Mouse (Mus musculus) hindbrain, embryonic 13.5 days (tissue): ENCODE measurements at regions not wholly inside any gene's neighbourhood (a gene's known extent, or its start where the extent isn't known, plus 50 kb on each side); places are given as distances from the start of the nearest gene placed in this dataset.

ENCODE experiments used
- ATAC-seq: fragments of 200-750 bp; cut with Nextera tagmentation; 2 replicates; pipeline ENCODE4 v1.8.0; 2017; ENCODE audit warnings: moderate TSS enrichment; ENCODE audit not compliant: low FRiP score
- H3K27ac ChIP-seq: fragments of 300-500 bp; sonication (generic); 2 replicates; pipeline ENCODE4 v1.5.1; 2015; ENCODE audit warnings: inconsistent platforms, mild to moderate bottlenecking, moderate library complexity
- H3K27me3 ChIP-seq: fragments of 300-500 bp; sonication (generic); 2 replicates; pipeline ENCODE4 v1.6.1; 2015; ENCODE audit warnings: mild to moderate bottlenecking, inconsistent platforms
- H3K36me3 ChIP-seq: fragments of 300-500 bp; sonication (generic); 2 replicates; pipeline ENCODE4 v1.6.1; 2015; ENCODE audit warnings: mild to moderate bottlenecking, inconsistent platforms
- H3K4me1 ChIP-seq: fragments of 300-500 bp; sonication (generic); replicated peaks from 2 replicates; pipeline ENCODE4 v1.6.1; 2015; ENCODE audit warnings: inconsistent platforms
- H3K4me2 ChIP-seq: fragments of 300-500 bp; sonication (generic); 2 replicates; pipeline ENCODE4 v1.6.1; 2015; ENCODE audit warnings: inconsistent platforms, mild to moderate bottlenecking, moderate library complexity
- H3K4me3 ChIP-seq: fragments of 300-500 bp; sonication (generic); 2 replicates; pipeline ENCODE4 v1.5.1; 2015; ENCODE audit warnings: mild to moderate bottlenecking, inconsistent platforms
- H3K9ac ChIP-seq: fragments of 300-500 bp; sonication (generic); 2 replicates; pipeline ENCODE4 v1.6.1; 2015; ENCODE audit warnings: mild to moderate bottlenecking, inconsistent platforms
- H3K9me3 ChIP-seq: fragments of 300-500 bp; sonication (generic); 2 replicates; pipeline ENCODE4 v1.6.1; 2016; ENCODE audit warnings: inconsistent platforms
- WGBS: fragments of 180-500 bp; shearing (Covaris S2); methylation state at CpG from one replicate; pipeline ENCODE4 v1.1.7; 2015; 5-methylcytosine and 5-hydroxymethylcytosine counted together

GRCm38 (mm10) chr9:61000232-61000631, 205.9 kb downstream of the Uaca start:
- no peak overlapping the region for H3K4me3 ChIP-seq
- H3K36me3 ChIP-seq = no peaks in the 10 kb centered on the region
- 82% methylated on average over 11 of the region's 11 CpGs for whole genome bisulfite sequencing
- H3K9me3 ChIP-seq = no peaks in the 10 kb centered on the region
- peaks cover 14% of the 10 kb centered on the region for H3K4me1 ChIP-seq
- H3K4me2 ChIP-seq = no peak overlapping the region
- no peak overlapping the region for H3K27ac ChIP-seq
- no peak for ATAC-seq
- H3K27me3 ChIP-seq = peaks cover 12% of the 10 kb centered on the region; the same call in 1 of the 2 replicates
- no peak overlapping the region for H3K9ac ChIP-seq

GRCm38 (mm10) chr9:61002572-61002971, 208.2 kb downstream of the Uaca start:
- peaks cover 14% of the 10 kb centered on the region for H3K4me1 ChIP-seq
- H3K9me3 ChIP-seq = no peaks in the 10 kb centered on the region

GRCm38 (mm10) chr9:61008446-61008845, 214.1 kb downstream of the Uaca start:
- no peaks in the 10 kb centered on the region; the same call in 1 of the 2 replicates for H3K27me3 ChIP-seq
- no peaks in the 10 kb centered on the region for H3K36me3 ChIP-seq
- no peak overlapping the region for H3K27ac ChIP-seq
- H3K9me3 ChIP-seq = peaks cover 8% of the 10 kb centered on the region; the same call in 1 of the 2 replicates
- no peak overlapping the region for H3K4me3 ChIP-seq
- H3K4me1 ChIP-seq = 0 out of 2 replicates have a peak, but pooled peaks cover 3% of the 10 kb centered on the region
- no peak overlapping the region for H3K9ac ChIP-seq
- no peak overlapping the region for H3K4me2 ChIP-seq
- 74% methylated on average over 1 of the region's 1 CpGs for WGBS
- no peak for ATAC-seq

More at GRCm38 (mm10) chr9:61002572-61002971, 208.2 kb downstream of the Uaca start:
- no peak for ATAC-seq
- no peaks in the 10 kb centered on the region for H3K36me3 ChIP-seq
- H3K4me3 ChIP-seq = no peak overlapping the region
- H3K27me3 ChIP-seq = peaks cover 4% of the 10 kb centered on the region; the same call in 1 of the 2 replicates
- H3K4me2 ChIP-seq = no peak overlapping the region
- WGBS = 82% methylated on average over 5 of the region's 5 CpGs
- no peak overlapping the region for H3K27ac ChIP-seq
- no peak overlapping the region for H3K9ac ChIP-seq

- Histone ChIP-seq H3K4me1 (no peaks in the 10 kb centered on the region), H3K4me2 (no peak overlapping the region), H3K9ac (no peak overlapping the region), H3K27ac (no peak overlapping the region), H3K9me3 (peaks cover 8% of the 10 kb centered on the region; the same call in 1 of the 2 replicates), H3K4me3 (no peak overlapping the region), H3K27me3 (0 out of 2 replicates have a peak, but pooled peaks cover 9% of the 10 kb centered on the region), H3K36me3 (no peaks in the 10 kb centered on the region)
- no peak for ATAC-seq
These were observed 216.7 kb downstream of the Uaca start for GRCm38 (mm10) chr9:61011066-61011465.

- no peak for ATAC-seq
- no peak overlapping the region for H3K9ac ChIP-seq
- H3K4me3 ChIP-seq = no peak overlapping the region
- 0 out of 2 replicates have a peak, but pooled peaks cover 20% of the 10 kb centered on the region for H3K27me3 ChIP-seq
- no peak overlapping the region for H3K27ac ChIP-seq
- no peaks in the 10 kb centered on the region for H3K36me3 ChIP-seq
- H3K4me1 ChIP-seq = peaks cover 9% of the 10 kb centered on the region
- 68% methylated on average over 19 of the region's 19 CpGs for WGBS
- no peak overlapping the region for H3K4me2 ChIP-seq
- H3K9me3 ChIP-seq = peaks cover 8% of the 10 kb centered on the region; the same call in 1 of the 2 replicates
These were observed 218.6 kb downstream of the Uaca start for GRCm38 (mm10) chr9:61012771-61013540.

- Histone ChIP-seq H3K36me3 (no peaks in the 10 kb centered on the region), H3K4me2 (no peak overlapping the region), H3K4me1 (peaks cover 9% of the 10 kb centered on the region), H3K9me3 (peaks cover 8% of the 10 kb centered on the region; the same call in 1 of the 2 replicates), H3K27ac (no peak overlapping the region), H3K9ac (no peak overlapping the region), H3K4me3 (no peak overlapping the region), H3K27me3 (peaks cover 27% of the 10 kb centered on the region; the same call in 1 of the 2 replicates)
- 80% methylated on average over 8 of the region's 8 CpGs for WGBS
- ATAC-seq = no peak
These were observed 219.8 kb downstream of the Uaca start for GRCm38 (mm10) chr9:61014151-61014550.

GRCm38 (mm10) chr9:61015374-61015890, 221.1 kb downstream of the Uaca start:
- no peak overlapping the region for H3K9ac ChIP-seq
- H3K36me3 ChIP-seq = no peaks in the 10 kb centered on the region
- H3K4me3 ChIP-seq = no peak overlapping the region
- ATAC-seq = no peak
- no peak overlapping the region for H3K4me2 ChIP-seq
- H3K9me3 ChIP-seq = peaks cover 8% of the 10 kb centered on the region; the same call in 1 of the 2 replicates
- peaks cover 9% of the 10 kb centered on the region for H3K4me1 ChIP-seq
- peaks cover 27% of the 10 kb centered on the region for H3K27me3 ChIP-seq
- WGBS = 62% methylated on average over 15 of the region's 15 CpGs
- no peak overlapping the region for H3K27ac ChIP-seq

- no peak for ATAC-seq
- peaks cover 8% of the 10 kb centered on the region; the same call in 1 of the 2 replicates for H3K9me3 ChIP-seq
These were observed 222.3 kb downstream of the Uaca start for GRCm38 (mm10) chr9:61016673-61017072.

GRCm38 (mm10) chr9:61019938-61020337, 225.6 kb downstream of the Uaca start:
- Histone ChIP-seq H3K9ac (no peak overlapping the region), H3K27ac (no peak overlapping the region), H3K27me3 (peaks cover 19% of the 10 kb centered on the region), H3K4me1 (peaks cover 9% of the 10 kb centered on the region), H3K4me2 (no peak overlapping the region), H3K36me3 (no peaks in the 10 kb centered on the region), H3K9me3 (no peaks in the 10 kb centered on the region), H3K4me3 (no peak overlapping the region)
- WGBS = 73% methylated on average over 4 of the region's 4 CpGs
- no peak for ATAC-seq

More at GRCm38 (mm10) chr9:61016673-61017072, 222.3 kb downstream of the Uaca start:
- Histone ChIP-seq H3K9ac (peak overlapping the region; percentile 19), H3K36me3 (no peaks in the 10 kb centered on the region), H3K27me3 (peaks cover 27% of the 10 kb centered on the region), H3K4me1 (peaks cover 9% of the 10 kb centered on the region), H3K4me2 (no peak overlapping the region), H3K4me3 (no peak overlapping the region), H3K27ac (no peak overlapping the region)
- WGBS = 49% methylated on average over 10 of the region's 10 CpGs

- H3K36me3 ChIP-seq = no peaks in the 10 kb centered on the region
- H3K27ac ChIP-seq = no peak overlapping the region
- H3K4me2 ChIP-seq = no peak overlapping the region
These were observed 227.5 kb downstream of the Uaca start for GRCm38 (mm10) chr9:61021810-61022209.

GRCm38 (mm10) chr9:61022371-61023026, 228.2 kb downstream of the Uaca start:
- Histone ChIP-seq H3K9ac (no peak overlapping the region), H3K9me3 (no peaks in the 10 kb centered on the region), H3K4me1 (no peaks in the 10 kb centered on the region), H3K27me3 (peaks cover 18% of the 10 kb centered on the region), H3K36me3 (no peaks in the 10 kb centered on the region), H3K27ac (no peak overlapping the region), H3K4me2 (no peak overlapping the region), H3K4me3 (no peak overlapping the region)
- ATAC-seq = no peak
- 92% methylated on average over 6 of the region's 6 CpGs for WGBS

More at GRCm38 (mm10) chr9:61021810-61022209, 227.5 kb downstream of the Uaca start:
- WGBS = 92% methylated on average over 5 of the region's 5 CpGs
- no peak overlapping the region for H3K9ac ChIP-seq
- peaks cover 24% of the 10 kb centered on the region for H3K27me3 ChIP-seq
- H3K9me3 ChIP-seq = no peaks in the 10 kb centered on the region
- peaks cover 3% of the 10 kb centered on the region for H3K4me1 ChIP-seq
- no peak for ATAC-seq
- no peak overlapping the region for H3K4me3 ChIP-seq

- no peak for ATAC-seq
- Histone ChIP-seq H3K4me2 (no peak overlapping the region), H3K4me1 (peaks cover 16% of the 10 kb centered on the region), H3K9me3 (no peaks in the 10 kb centered on the region), H3K27ac (no peak overlapping the region), H3K9ac (no peak overlapping the region), H3K36me3 (no peaks in the 10 kb centered on the region), H3K4me3 (no peak overlapping the region), H3K27me3 (peaks cover 14% of the 10 kb centered on the region)
- 92% methylated on average over 6 of the region's 6 CpGs for WGBS
These were observed 231.0 kb downstream of the Uaca start for GRCm38 (mm10) chr9:61025341-61025740.
